Mouse (Mus musculus): ENCODE measurements at regions not wholly inside any gene's neighbourhood (a gene's known extent, or its start where the extent isn't known, plus 50 kb on each side); places are given as distances from the start of the nearest gene placed in this dataset.
"Not testable (repeated sequence)": the region's sequence is repeated elsewhere in the genome, so short reads cannot be mapped to it uniquely, and the experiment has no call there.

GRCm38 (mm10) chr14:104805332-104805731 is 282.9 kb upstream of the Rnf219 start:
- no peaks in the 10 kb centered on the region for H3K36me3 ChIP-seq (replicated peaks; ENCODE audit: low read length)
- 0 out of 2 replicates have a peak, but pooled peaks cover 3% of the 10 kb centered on the region for H3K9me3 ChIP-seq
- no peak for TF ChIP-seq FLI1 (IDR thresholded peaks at IDR 0.05; ENCODE audit: low read length)
- no peak for TF ChIP-seq GATA1 (IDR thresholded peaks at IDR 0.05; ENCODE audit: borderline replicate concordance, low read length)

GRCm38 (mm10) chr14:104796348-104796965 is 274.0 kb upstream of the Rnf219 start:
- no peaks in the 10 kb centered on the region for H3K36me3 ChIP-seq (replicated peaks; ENCODE audit: low read length)
- H3K27me3 ChIP-seq (replicated peaks), result peaks cover 4% of the 10 kb centered on the region
- no peak for TF ChIP-seq GATA1 (IDR thresholded peaks at IDR 0.05; ENCODE audit: borderline replicate concordance, low read length)
- TF ChIP-seq FLI1 (IDR thresholded peaks at IDR 0.05; ENCODE audit: low read length), result no peak
- peaks cover 5% of the 10 kb centered on the region for H3K4me1 ChIP-seq
- H3K4me3 ChIP-seq (replicated peaks), result no peak overlapping the region
- 0 out of 2 replicates have a peak, but pooled peaks cover 5% of the 10 kb centered on the region for H3K9me3 ChIP-seq

More at GRCm38 (mm10) chr14:104805332-104805731, 282.9 kb upstream of the Rnf219 start:
- Histone ChIP-seq H3K4me1 (peaks cover 3% of the 10 kb centered on the region; the same call in 1 of the 2 replicates), H3K27me3 (replicated peaks) (no peaks in the 10 kb centered on the region), H3K4me3 (replicated peaks) (no peak overlapping the region)

GRCm38 (mm10) chr14:104789346-104789745 is 266.9 kb upstream of the Rnf219 start:
- Histone ChIP-seq H3K4me3 (replicated peaks) (no peak overlapping the region), H3K36me3 (replicated peaks; ENCODE audit: low read length) (no peaks in the 10 kb centered on the region), H3K9me3 (peaks cover 11% of the 10 kb centered on the region; the same call in 1 of the 2 replicates), H3K27me3 (replicated peaks) (peaks cover 2% of the 10 kb centered on the region), H3K4me1 (peaks cover 13% of the 10 kb centered on the region)
- TF ChIP-seq GATA1 (IDR thresholded peaks at IDR 0.05; ENCODE audit: borderline replicate concordance, low read length) (no peak), FLI1 (IDR thresholded peaks at IDR 0.05; ENCODE audit: low read length) (no peak)

GRCm38 (mm10) chr14:104785066-104785465 is 262.6 kb upstream of the Rnf219 start:
- no peaks in the 10 kb centered on the region for H3K36me3 ChIP-seq (replicated peaks; ENCODE audit: low read length)
- no peaks in the 10 kb centered on the region for H3K4me1 ChIP-seq
- peaks cover 11% of the 10 kb centered on the region; the same call in 1 of the 2 replicates for H3K9me3 ChIP-seq
- H3K4me3 ChIP-seq (replicated peaks), result no peak overlapping the region
- TF ChIP-seq FLI1 (IDR thresholded peaks at IDR 0.05; ENCODE audit: low read length) (no peak), GATA1 (IDR thresholded peaks at IDR 0.05; ENCODE audit: borderline replicate concordance, low read length) (no peak)
- H3K27me3 ChIP-seq (replicated peaks), result peaks cover 2% of the 10 kb centered on the region

- H3K27me3 ChIP-seq (replicated peaks), result no peaks in the 10 kb centered on the region
- no peaks in the 10 kb centered on the region for H3K36me3 ChIP-seq (replicated peaks; ENCODE audit: low read length)
- peaks cover 42% of the 10 kb centered on the region for H3K4me1 ChIP-seq
- H3K9me3 ChIP-seq, result no peaks in the 10 kb centered on the region
- H3K4me3 ChIP-seq (replicated peaks), result no peak overlapping the region
- TF ChIP-seq GATA1 (IDR thresholded peaks at IDR 0.05; ENCODE audit: borderline replicate concordance, low read length), result peak; percentile 18; the same call in 1 of the 3 replicates
- no peak for TF ChIP-seq FLI1 (IDR thresholded peaks at IDR 0.05; ENCODE audit: low read length)
These were observed 247.5 kb upstream of the Rnf219 start for GRCm38 (mm10) chr14:104769938-104770337.

GRCm38 (mm10) chr14:104734213-104734612 is 211.8 kb upstream of the Rnf219 start:
- TF ChIP-seq FLI1 (IDR thresholded peaks at IDR 0.05; ENCODE audit: low read length), result no peak
- TF ChIP-seq GATA1 (IDR thresholded peaks at IDR 0.05; ENCODE audit: borderline replicate concordance, low read length), result no peak
- H3K27me3 ChIP-seq (replicated peaks), result no peaks in the 10 kb centered on the region
- H3K9me3 ChIP-seq, result no peaks in the 10 kb centered on the region
- no peak overlapping the region for H3K4me3 ChIP-seq (replicated peaks)
- H3K36me3 ChIP-seq (replicated peaks; ENCODE audit: low read length), result no peaks in the 10 kb centered on the region
- H3K4me1 ChIP-seq, result peaks cover 7% of the 10 kb centered on the region; the same call in 1 of the 2 replicates

GRCm38 (mm10) chr14:104732036-104732435 is 209.6 kb upstream of the Rnf219 start:
- no peak for TF ChIP-seq GATA1 (IDR thresholded peaks at IDR 0.05; ENCODE audit: borderline replicate concordance, low read length)
- no peak for TF ChIP-seq FLI1 (IDR thresholded peaks at IDR 0.05; ENCODE audit: low read length)
- Histone ChIP-seq H3K27me3 (replicated peaks) (no peaks in the 10 kb centered on the region), H3K9me3 (peaks cover 4% of the 10 kb centered on the region; the same call in 1 of the 2 replicates), H3K4me1 (peaks cover 7% of the 10 kb centered on the region; the same call in 1 of the 2 replicates), H3K36me3 (replicated peaks; ENCODE audit: low read length) (no peaks in the 10 kb centered on the region), H3K4me3 (replicated peaks) (no peak overlapping the region)

GRCm38 (mm10) chr14:104731319-104731995 is 209.0 kb upstream of the Rnf219 start:
- TF ChIP-seq FLI1 (IDR thresholded peaks at IDR 0.05; ENCODE audit: low read length) (no peak), GATA1 (IDR thresholded peaks at IDR 0.05; ENCODE audit: borderline replicate concordance, low read length) (no peak)
- Histone ChIP-seq H3K36me3 (replicated peaks; ENCODE audit: low read length) (no peaks in the 10 kb centered on the region), H3K4me1 (peaks cover 7% of the 10 kb centered on the region; the same call in 1 of the 2 replicates), H3K27me3 (replicated peaks) (no peaks in the 10 kb centered on the region), H3K4me3 (replicated peaks) (no peak overlapping the region), H3K9me3 (peaks cover 4% of the 10 kb centered on the region; the same call in 1 of the 2 replicates)

GRCm38 (mm10) chr14:104715651-104716050 is 193.2 kb upstream of the Rnf219 start:
- not testable (repeated sequence) for H3K27me3 ChIP-seq (replicated peaks); H3K4me3 ChIP-seq (replicated peaks); H3K36me3 ChIP-seq (replicated peaks; ENCODE audit: low read length); H3K4me1 ChIP-seq
- H3K9me3 ChIP-seq, result peaks cover 18% of the 10 kb centered on the region

GRCm38 (mm10) chr14:104702283-104702893 is 179.9 kb upstream of the Rnf219 start:
- Histone ChIP-seq H3K36me3 (replicated peaks; ENCODE audit: low read length) (no peaks in the 10 kb centered on the region), H3K27me3 (replicated peaks) (no peaks in the 10 kb centered on the region), H3K4me3 (replicated peaks) (no peak overlapping the region), H3K4me1 (no peaks in the 10 kb centered on the region), H3K9me3 (no peaks in the 10 kb centered on the region)
- TF ChIP-seq GATA1 (IDR thresholded peaks at IDR 0.05; ENCODE audit: borderline replicate concordance, low read length), result no peak
- no peak for TF ChIP-seq FLI1 (IDR thresholded peaks at IDR 0.05; ENCODE audit: low read length)

Measured in megakaryocyte, embryonic 14.5 days (primary cell).